Mouse (Mus musculus): ENCODE results near the gene CN725425.

Gene CN725425

DNA sequence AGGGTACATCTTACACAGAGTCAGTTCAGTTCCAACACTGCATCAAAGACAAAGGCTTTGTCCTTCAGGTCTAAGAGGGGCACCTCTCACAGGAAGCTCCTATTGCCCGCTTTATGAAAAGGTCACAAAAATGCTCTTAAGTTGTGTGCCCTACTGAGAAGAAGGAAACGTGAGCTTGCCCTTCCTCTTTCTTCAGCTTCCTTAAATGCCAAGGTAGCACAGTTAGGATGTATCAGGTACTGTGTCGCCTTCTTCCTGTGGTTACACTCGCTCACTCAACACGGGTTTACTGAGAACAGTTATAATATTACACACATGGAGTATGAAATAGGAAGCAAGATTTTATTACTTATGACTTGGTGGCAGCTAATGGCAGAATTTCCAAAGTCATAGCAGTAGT is 38.0 kb downstream of the CN725425 start:
- no peak for DNase-seq

DNA sequence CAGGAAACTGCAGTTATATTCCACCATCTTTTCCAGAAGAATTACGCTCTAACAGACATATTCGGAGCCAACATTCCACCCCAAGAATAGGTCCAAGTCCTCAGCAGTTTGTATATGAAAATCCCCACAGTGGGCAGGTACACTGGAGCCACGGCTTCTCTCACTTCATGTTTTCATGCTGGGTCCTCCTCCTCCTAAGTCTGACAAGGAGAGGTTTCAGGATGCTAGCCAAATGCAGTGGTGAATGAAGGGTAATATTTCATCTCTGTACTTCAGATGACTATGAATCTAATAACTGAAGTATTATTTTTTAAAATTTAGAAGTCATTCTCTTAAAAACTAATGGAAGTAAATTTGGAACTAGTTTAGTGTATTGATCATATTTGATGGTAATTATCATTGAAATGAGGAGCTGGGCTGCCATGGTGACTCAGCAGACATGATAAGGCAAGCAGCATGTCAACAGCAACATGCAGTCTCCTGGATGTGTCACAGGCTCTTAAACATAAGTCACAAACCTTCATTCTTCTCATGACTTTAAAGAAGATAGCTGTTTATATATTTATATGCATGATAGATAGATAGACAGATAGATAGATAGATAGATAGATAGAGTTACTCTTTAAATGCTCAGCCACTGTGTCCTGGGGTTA is 41.5 kb downstream of the CN725425 start:
- no peak for DNase-seq

DNA sequence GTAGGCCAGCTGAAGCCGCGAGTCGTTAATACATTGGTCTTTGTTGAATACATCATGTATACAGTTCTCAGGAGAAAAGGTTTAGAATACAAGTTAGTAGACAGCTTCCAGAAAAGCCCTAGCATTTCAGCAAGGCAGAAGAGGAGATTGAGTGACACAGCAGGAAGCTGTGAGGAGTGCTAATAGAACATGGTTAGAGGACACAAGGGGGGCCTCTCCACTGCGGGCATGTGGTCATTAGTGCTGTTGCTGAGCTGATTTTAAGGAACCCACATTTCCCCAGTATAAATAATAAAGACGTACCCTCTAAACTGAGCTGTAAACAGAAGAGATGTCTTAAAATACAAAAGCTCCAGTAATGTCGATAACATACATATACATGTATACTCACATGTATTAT is 51.5 kb downstream of the CN725425 start:
- DNase-seq = peak in 1 of 2 experiments; percentile 27

DNA sequence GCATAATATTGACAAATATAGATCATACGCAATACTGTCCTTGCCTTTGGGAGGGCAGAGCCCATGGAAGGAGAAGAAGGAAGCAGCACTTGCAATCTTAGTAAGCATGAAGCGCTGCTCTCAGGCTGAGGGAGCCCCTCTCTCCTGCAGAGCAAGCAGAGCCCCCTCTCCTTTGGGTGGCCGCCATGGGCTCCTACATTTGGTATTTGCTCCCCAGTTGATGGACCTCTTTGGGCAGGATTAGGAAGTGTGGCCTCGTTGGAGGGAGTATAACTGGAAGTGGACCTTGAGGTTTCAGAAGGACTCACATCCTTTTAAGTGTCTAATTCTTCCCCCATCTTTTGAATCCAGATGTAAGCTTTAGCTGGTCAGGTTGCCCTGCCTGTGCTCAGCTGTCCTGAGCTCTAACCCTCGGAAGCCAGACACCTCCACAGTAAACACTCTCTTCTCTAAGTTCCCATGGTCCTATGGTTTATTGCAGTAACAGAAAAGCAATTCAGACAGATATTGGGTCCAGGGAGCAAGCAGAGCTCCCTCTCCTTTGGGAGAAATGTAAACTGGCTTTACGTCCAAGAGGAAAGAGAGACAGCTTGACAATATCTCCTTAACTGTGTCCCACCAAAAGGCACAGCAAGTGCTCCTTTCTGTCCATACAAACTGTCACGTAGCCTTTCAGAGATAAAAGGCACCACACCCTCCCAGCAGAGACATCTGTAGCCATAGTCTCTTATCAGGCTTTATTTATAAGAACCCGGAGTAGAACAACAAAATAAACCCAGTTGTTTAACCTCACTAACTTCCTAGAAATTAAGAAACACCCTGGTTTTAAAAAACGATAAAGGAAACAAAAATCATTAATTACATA is 52.5 kb downstream of the CN725425 start:
- DNase-seq = no peak

DNA sequence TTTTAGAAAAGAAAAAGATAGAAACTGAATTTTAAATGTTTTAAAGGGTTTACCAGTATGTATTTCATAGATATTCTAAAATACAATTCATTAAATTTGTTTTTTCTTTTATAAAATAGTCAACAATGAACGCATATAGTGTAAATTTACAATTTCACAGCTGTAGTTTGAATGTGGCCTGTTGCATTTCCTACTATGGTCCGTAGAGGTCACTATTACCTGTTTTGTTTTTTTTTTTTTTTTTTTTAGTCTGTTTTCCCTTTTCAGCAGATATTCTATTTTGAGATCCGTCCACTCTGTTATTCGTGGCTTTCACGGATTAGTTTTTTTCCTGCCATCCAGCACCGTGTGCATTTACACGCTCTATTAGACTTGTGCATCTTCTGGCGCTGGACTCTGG is 53.7 kb downstream of the CN725425 start:
- no peak for DNase-seq

DNA sequence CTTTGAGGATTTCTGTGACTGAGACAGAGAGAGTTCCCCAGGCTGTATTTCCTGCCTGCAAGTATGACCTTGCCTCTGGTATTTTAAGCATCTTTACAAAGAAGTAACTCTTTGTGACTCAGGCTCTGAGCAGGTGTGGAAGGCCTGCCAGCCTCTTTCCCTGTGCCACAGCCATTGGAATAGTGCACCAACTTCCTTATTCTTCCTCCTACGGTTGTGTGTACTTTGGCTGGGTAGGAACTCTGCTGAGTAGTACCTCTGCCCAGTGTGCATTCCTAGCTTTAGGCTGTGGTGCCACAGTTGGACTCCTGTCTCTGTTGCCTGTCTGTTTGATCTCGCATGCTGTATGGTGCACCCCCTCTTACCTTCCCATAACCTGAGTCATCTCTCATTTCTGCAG is 56.0 kb downstream of the CN725425 start:
- DNase-seq = no peak

DNA sequence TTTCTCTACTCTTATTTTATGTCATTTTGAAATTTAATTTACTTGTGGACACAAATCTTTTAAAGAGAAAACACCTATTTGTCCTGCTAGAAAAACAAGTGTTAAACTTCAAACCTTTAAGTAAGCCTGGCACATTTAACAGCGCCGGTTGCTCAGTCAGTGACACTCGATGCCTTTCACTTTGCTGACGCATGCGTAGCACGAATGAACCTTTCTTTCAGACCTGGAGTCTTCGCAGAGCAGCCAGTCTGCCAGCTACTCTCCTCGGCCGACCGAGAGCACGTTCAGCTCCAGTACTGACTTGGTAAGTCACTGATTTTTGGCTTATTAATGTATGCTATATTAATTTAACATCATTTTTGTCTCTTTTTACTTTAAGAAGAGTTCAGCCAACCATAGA is 57.8 kb downstream of the CN725425 start:
- peak; percentile 58 to 71 for DNase-seq

DNA sequence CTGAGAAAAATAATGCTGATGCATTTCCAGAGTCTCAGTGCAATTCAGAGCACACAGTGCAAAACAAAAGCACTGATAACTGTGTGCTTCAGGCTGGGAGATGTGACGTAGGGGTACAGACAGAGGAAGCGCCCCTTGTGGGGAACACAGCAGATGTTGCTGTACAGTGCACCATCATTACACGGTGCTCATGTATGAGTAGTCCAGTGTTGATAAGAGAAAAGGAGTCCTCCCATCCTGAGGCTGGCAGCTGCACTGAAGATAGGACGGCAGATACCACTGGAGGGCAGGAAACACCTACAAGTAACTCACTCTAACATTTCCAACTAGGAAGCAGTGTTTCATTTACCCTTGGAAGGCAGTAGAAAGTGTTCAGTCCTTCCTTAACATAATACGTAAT is 61.3 kb downstream of the CN725425 start:
- peak in 1 of 2 experiments; percentile 42 for DNase-seq

DNA sequence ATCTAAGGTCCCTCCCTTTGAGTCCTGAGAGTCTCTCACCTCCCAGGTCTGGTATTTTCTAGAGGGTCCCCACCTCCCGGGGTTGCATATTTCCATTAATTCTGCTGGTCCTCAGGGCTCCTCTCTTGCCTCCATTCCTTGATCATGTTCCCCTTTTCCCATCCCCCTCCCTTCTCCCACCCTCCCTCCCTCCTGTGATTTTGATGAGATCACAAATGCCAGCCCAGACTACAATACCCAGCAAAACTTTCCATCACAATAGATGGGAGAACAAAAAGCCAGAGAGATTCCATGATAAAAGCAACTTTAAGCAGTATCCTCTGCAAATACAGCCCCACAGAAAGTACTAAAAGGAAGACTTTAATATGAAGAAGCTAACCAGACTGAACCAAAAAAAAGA is 64.6 kb downstream of the CN725425 start:
- no peak for DNase-seq

DNA sequence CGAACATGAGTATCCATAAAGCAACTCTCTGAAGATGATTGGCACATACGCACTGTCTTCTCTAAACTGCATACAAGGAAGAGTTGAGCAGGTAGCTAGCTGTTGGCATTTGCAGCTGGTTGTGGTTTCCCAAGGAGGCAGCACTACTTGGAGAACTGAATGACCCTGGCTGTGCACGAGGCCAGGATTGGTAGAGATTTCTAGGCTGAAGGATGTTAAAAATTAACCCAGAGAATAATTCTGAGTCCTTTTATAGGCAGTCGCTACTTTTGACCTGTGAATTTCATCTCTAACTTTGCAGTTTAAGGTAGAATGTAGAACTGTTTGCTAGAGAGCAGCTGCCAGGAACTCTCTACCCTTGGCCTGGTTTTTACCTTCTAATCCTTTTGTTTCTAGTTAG is 69.2 kb downstream of the CN725425 start:
- peak; percentile 61 to 86 for DNase-seq

DNA sequence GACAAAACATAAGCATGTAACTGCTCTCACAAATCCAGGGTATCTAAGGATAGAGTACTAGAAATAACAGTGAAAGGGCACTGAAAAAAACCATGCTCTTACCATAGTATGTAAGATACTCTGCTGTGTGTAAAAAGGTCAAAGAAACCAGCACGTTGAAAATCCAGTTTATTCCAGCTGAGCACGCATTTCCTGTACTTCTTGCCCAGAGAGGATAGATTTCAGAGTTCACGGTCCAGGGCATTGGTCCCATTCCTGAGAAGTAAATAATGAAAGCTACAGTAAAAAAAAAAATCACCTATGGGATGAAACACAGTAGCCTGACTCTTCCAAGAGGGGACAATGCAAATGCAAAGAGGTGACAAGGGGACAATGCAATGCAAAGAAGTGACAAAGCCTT is 76.7 kb downstream of the CN725425 start:
- DNase-seq = peak; percentile 64 to 72

DNA sequence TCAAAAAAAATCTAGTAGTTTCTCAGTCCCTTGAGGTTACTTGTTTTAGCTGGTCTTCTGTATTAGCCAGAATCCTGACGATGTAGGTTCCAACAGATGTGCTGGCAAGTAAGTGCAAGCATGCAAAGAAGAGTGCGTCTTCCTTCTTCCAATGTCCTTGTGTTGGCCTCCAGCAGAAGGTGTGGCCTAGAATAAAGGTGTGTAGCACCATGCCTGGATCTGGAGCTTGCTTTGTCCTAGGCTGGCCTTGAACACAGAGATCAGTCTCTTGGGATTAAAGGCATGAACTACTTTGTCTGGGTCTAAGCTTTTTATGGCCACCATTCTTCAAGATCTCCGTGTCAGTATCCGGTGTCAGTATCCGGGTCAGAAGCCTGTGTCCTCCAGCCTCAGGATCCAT is 80.3 kb downstream of the CN725425 start:
- DNase-seq = no peak

DNA sequence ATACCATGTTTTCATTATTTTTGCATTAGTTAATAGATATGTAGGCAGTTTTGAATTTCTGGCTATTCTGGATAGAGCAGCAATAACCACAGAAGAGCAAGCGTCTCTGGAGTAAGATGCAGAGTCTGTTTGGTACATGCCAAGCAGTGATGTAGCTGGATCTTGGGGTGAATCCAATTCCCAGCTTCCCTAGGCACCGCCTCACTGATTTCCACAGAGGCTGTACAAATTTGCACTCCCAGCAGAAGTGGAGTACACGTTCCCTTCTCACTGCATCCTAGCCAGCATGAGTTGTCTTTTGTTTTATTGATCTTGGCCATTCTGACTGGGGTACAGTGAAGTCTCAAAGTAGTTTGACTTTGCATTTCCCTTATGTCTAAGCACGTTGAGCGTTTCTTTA is 82.2 kb downstream of the CN725425 start:
- no peak for DNase-seq

DNA sequence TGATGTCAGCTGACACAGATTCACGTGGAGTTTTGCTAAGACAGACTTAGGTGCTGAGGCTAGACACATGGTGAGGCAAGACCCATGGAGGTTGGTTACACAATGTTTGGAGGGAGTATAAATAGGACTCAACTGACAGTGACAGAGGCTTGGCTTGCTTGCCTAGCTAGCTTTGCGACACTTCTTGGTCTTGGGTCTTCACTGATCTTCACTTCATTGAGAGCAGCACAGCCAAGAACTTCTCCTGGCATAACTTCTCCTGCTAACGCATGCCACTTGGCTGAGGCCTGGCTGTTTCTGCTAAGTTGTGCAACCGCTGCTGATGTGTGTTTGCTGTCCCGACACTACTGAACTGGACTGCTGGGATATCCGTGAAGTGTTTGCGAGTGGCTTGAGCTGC is 83.5 kb downstream of the CN725425 start:
- DNase-seq = no peak

DNA sequence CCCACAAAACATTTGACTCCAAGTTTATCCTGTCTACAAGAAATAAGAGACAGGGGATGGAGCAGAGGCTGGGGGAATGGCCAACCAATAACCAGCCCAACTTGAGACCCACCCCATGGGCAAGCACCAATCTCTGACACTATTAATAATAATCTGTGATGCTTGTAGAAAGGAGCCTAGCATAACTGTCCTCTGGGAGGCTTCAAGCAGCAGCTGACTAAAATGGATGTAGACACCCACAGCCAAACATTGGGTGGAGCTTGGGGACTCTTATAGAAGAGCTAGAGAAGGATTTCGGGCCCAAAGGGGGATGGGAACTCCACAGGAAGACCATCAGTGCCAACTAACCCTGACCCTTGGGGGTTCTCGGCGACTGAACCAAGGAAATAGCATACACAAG is 84.1 kb downstream of the CN725425 start:
- DNase-seq = no peak

DNA sequence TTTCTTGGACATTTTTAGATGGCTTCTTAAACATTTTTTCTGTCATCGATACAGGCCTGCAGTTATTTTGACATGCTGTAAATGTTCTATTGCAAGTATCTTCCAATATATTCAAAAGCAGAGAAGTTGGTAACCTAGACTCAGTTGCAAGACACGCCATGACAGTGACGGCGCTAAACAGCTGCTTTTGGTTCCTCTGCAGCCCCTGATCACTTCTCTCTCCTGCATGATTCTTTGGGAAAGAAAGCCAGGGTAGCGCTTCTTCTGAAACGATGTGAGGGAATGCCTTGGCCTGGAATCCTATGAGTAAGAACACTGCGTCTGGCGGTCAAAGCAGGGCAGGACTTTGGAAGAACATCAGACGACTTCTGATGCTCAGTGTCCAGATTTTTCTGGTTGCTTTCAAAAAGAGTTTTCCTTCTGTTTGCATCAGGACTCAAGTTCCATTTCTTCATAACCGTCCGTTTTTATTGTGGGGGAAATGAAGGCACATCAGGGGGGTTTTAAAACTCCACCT is 100.1 kb downstream of the CN725425 start:
- DNase-seq = no peak

DNA sequence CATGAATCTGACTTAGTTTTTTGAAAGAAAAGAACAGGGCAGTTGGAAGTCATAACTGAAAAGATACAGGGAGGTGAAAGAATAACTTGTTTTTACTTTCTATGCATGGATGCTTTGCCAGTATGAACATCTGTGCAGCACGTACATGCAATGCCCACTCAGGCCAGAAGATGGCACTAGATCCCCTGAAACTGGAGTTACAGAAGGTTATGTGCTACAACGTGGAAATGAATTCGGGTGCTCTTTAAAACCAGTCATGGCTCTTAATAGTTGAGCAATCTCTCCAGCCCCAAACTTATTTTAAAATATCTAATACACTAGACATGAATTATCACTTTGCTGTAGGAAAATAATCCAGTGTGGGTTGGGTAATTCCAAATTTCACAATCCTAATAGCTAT is 102.1 kb downstream of the CN725425 start:
- DNase-seq = peak; percentile 86 to 97

DNA sequence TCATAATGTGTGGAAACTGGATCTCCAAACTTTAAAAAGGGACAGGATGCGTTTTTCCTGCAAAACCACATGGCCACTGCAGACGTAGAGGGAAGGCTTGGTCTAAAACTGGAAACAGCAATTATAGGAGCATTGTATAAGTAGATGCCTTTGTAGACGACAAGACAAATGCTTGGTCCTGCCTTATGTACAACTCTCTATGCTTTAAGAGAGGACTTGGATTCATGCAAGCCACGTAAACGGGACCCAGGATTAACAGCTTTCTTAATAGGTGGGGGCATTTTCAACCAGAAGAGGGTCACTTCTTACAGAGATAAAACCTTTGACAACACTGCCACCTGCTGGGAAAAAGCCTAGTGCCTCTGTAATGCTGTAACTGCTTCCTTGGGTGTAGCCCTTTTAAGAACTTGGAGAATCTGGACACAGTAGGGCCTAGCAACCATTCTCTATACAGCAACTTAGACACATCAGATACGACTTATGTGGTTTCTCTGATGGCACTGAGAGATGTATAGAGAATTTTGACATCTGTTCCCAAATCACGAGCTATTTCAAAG is 105.1 kb downstream of the CN725425 start:
- DNase-seq = peak in 1 of 2 experiments; percentile 66

Measured in kidney, postnatal 25 days (tissue).